Mouse (Mus musculus) lung, postnatal 0 days (tissue): ENCODE data around the gene H13.

Experiments
- CTCF ChIP-seq: IDR thresholded peaks from 2 replicates; pipeline ENCODE4 v1.5.1; 2016; ENCODE audit warnings: antibody characterized with exemption, mild to moderate bottlenecking
- EP300 ChIP-seq: IDR thresholded peaks from 2 replicates; pipeline ENCODE4 v1.6.1; 2016; ENCODE audit warnings: antibody characterized with exemption, mild to moderate bottlenecking, control low read depth

DNA sequence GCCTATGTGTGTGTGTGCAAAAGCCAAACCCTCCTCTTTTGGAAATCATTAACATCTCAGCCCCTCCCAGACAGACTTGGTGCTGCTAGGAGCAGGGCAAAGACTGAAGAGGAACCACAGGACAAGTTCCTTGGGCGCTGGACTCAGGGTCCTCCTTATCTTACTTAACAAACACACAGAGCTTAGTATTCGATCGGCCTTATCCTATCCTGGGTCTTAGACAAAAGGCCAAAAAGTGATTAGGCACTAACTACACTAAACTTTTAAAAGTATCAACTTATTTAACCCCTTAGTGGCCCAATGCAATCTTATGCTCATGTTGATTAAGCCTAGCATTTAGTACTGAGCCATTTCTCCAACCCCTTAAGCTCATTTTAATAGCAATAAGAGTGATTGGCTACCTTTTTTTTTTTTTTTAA lies 70.6 kb downstream of the H13 start:
- TF ChIP-seq CTCF (no peak), EP300 (no peak; the same call in 1 of the 2 replicates)
